Mouse (Mus musculus) kidney, adult 18-20 months (tissue): Measurements from ENCODE around the gene Nde1.
A peak's percentile ranks its signal among the peaks of the same experiment; 100 is the strongest.

Experiments
- DNase-seq: peaks from one replicate; pipeline ENCODE4 v3.0.0; 2021

Gene Nde1

DNA sequence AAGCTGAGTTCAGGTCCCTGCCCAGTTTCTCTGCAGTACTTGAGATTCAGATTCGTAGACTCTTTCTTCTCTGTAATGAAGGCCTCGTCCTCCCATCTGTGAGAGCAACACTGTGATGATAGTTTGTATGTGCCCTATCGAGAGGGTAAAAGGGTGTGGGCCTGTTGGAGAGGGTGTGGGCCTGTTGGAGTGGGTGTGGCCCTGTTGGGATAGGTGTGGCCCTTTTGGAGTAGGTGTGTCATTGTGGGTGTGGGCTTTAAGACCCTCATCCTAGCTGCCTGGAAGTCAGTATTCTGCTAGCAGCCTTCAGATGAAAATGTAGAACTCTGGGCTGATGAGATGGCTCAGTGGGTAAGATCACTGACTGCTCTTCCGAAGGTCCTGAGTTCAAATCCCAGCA, 3.4 kb downstream of the Nde1 start:
- no peak for DNase-seq

DNA sequence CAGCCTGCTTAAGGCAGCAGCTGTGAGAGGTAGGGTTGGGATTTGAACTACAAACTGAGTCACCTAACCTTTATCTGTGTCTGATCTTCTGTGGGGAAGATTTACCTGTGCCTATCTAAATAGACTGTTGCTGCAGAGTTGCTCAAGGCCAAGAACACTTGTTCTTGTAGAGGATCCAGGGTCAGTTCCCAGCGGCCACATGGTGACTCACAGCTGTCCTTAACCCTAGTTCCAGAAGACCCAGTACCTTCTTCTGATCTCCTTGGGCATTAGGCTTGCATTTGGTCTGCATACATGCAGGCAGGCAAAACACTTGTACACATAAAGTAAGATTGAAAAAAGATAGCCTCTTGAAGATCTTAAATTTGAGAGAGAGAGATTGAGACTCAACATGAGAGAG, 6.6 kb downstream of the Nde1 start:
- DNase-seq, result no peak

DNA sequence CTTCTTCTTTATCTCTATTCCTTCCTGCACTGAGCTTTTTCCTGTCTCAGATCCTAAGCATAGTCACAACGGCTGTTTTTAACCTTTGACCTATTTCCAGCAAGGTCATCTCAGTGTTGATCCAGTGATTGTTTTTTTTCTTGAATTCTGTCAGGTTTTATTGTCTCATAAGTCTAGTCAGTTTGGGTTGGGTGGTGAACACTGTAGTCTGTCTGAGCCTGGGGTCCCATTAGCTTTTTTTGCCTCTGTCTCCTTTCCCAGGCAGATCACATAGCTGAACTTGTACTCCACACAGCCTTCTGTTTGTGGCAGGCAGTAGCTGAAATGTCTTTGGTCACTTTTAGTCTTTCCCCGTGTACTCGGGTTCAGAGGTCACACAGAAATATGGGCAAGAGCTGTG, 15.0 kb downstream of the Nde1 start:
- DNase-seq, result no peak

DNA sequence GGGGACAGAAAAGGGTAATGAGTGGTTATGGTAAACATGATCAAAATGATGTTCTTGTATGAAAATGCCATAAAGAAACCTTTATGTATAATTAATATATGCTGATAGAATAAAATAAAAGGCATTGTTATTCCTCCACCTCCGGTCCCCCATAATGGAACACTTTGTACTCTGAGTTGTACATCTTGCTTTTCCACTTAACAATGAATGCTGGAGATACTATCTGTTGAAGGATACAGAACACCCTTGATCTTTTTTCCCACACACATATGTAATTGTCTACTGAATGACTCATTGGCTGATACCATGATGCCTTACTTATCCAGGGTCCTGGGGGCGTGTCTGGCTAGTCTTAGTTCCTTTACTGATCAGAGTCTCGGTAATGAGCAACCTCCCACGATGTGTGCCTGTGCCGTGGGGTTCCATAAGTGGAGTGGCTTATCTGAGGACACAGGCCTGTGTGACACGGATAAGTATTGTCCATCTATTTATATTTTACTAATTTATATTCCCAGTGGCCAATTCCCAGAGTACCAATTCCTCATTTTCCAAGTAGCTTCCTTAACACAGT, 17.2 kb downstream of the Nde1 start:
- DNase-seq, result no peak

DNA sequence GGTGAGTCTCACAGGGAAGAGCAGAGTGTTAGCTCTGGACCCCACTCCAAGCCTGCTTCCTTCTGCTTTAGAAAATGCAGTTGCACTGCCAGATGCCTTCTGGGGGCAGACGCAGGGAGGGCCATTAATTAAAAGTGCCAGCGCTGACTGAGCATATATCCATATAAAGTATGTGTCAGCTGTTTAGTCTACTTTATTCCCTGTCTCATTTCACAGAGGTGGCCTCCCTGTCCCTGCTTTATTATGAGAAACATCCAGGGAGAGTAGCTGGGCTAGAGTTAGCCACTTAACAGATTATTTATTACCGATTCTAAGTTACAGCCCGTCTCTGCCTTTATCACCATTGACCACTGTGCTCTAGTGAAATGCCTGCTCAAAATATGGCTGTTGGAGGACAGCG, 19.3 kb downstream of the Nde1 start:
- DNase-seq, result no peak

DNA sequence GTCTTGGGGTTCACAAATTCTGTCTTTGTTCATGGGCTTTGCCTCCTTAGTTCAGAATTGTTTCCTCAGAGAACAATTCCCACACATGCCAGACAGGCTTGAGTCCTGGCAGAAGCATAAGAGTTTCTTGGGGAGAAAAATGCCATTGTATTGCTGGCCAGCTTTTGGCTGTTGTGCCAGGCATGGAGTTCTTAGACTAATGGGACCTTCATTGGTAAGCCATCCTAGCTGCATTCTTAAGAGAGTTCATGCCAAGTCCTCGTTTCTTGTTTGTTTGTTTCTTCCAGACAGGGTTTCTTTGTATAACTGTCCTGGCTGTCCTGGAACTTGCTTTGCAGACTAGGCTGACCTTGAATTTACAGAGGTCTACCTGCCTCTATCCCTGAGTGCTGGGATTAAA, 20.8 kb downstream of the Nde1 start:
- DNase-seq, result no peak

DNA sequence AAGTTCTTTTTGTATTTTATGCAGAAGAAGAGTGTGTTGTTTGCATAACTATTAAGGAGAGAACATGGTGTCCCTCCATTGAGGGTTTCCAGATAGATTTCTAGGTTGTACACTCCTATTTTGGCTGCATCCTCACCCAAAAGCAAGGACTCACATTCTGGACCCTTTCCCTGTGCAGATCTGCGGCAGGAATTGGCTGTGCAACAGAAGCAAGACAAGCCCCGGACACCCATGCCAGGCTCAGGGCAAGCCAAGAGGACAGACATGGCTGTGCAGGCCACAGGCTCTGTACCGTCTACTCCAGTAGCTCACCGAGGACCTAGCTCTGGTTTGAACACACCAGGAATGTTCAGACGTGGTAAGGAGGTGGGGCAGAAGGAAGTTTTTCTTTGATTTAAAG, 22.4 kb downstream of the Nde1 start:
- DNase-seq, result no peak

DNA sequence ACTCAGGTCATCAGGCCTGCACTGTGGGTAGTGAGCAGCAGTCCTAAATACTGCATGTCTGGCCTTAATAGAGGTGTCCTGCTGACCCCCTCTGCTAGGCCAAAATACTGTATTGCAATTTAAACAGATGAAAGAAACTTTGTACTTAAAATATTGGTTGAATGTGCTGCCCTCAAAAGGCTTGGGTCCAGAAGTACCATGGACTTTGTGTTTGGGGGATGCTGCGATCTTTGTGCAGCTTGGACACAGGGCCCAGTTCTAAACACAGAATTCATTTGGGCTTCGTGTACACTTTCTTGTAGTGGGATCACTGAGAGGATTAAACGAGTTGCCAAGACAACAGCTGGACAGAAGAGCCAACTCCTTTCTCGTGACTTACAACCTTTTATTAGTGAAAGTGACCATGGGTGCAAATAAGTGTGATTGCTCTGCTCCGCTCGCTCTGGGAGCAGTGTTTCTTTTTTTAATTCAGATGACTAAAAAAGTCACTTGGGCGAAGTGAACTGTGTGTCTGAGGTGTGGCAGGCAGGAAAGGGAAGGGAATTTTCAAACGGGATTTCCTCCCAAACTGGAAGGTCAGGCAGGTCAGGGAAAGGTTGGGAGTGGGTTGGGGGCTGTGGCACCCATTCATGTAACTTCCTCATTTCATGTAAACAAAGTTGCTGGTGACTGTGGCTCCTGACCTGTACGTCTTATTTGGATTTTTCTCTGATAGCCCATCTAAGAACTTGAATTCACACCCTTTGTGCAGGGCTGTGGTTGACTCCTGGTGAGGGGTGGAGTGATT, 31.3 kb downstream of the Nde1 start:
- no peak for DNase-seq

GRCm38 (mm10) chr16:14195427-14195826, 32.4 kb downstream of the Nde1 start:
- peak; percentile 72 for DNase-seq

- DNase-seq, result no peak
Measured at GRCm38 (mm10) chr16:14198798-14199197, 35.7 kb downstream of the Nde1 start.

DNA sequence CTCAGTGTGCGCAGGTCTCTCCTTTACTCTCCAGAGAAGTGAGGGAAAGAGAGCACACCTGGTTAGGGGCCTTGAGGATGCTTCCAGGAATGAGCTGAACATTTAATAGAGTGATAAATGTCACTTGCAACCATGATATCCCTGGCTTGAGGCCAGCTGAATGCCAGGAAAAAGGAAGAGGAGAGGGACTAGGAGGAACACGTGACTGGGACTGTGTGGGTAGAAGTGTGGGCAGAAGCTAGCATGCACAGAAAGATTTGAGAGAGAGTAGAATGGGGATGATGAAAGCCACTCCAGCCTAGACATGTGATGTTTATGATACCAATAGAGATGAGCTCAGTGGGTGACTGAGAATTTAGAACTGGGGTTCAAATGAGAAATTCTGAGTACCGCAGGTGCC, 52.1 kb downstream of the Nde1 start:
- DNase-seq, result no peak

- DNase-seq, result peak; percentile 82
Measured at GRCm38 (mm10) chr16:14237100-14237723, 74.1 kb downstream of the Nde1 start.

DNA sequence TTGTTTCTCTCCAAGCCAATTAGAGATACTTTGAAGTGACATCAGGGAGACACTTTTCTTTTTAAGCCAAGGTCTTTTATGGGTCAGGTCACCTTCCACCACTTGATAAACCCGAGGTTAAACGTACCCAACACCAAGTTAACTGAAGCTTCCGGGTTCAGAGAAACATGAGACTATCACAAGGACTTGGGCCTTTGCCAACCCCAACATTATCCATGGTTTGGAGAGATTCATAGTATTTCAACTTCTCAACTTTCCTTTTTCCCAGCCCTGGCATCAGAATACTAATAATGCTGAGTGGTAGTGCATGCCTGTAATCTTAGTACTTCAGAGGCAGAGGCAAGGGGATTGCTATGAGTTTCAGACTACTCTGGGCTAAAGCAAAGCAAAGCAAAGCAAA, 79.0 kb downstream of the Nde1 start:
- no peak for DNase-seq
